Mouse (Mus musculus) midbrain, embryonic 14.5 days (tissue): Measurements from ENCODE around the gene Gm20517. TPM values are rescaled to one million over a fixed set of nuclear protein-coding genes. Genes with fewer than 3 reads are reported as not detected.

ENCODE experiments used
- ATAC-seq: fragments of 200-750 bp; cut with Nextera tagmentation; 2 replicates; pipeline ENCODE4 v1.8.0; 2017; ENCODE audit warnings: moderate number of reproducible peaks, moderate library complexity; ENCODE audit not compliant: low FRiP score, low TSS enrichment
- DNase-seq: peaks from one replicate; pipeline ENCODE4 v3.0.0-alpha.2; 2015
- H3K27ac ChIP-seq: fragments of 300-500 bp; sonication (generic); replicated peaks from 2 replicates; pipeline ENCODE4 v1.5.1; 2014; ENCODE audit warnings: mild to moderate bottlenecking, low read depth, low read length, moderate library complexity
- H3K27me3 ChIP-seq: fragments of 300-500 bp; sonication (generic); 2 replicates; pipeline ENCODE4 v1.6.1; 2014; ENCODE audit warnings: low read length, control low read depth, mixed read lengths; ENCODE audit not compliant: control insufficient read depth, insufficient read depth
- H3K36me3 ChIP-seq: fragments of 300-500 bp; sonication (generic); 2 replicates; pipeline ENCODE4 v1.6.1; 2014; ENCODE audit warnings: low read length, control low read depth; ENCODE audit not compliant: control insufficient read depth, insufficient read depth
- H3K4me1 ChIP-seq: fragments of 300-500 bp; sonication (generic); 2 replicates; pipeline ENCODE4 v1.6.1; 2014; ENCODE audit warnings: mild to moderate bottlenecking, antibody characterized with exemption, low read length, control low read depth; ENCODE audit not compliant: control insufficient read depth, insufficient read depth
- H3K4me2 ChIP-seq: fragments of 300-500 bp; sonication (generic); 2 replicates; pipeline ENCODE4 v1.6.1; 2014; ENCODE audit warnings: mild to moderate bottlenecking, low read length, moderate library complexity
- H3K4me3 ChIP-seq: fragments of 300-500 bp; sonication (generic); replicated peaks from 2 replicates; pipeline ENCODE4 v1.5.1; 2014; ENCODE audit warnings: low read depth, low read length
- H3K9ac ChIP-seq: fragments of 300-500 bp; sonication (generic); replicated peaks from 2 replicates; pipeline ENCODE4 v1.6.1; 2014; ENCODE audit warnings: mild to moderate bottlenecking, low read length, moderate library complexity
- H3K9me3 ChIP-seq: fragments of 300-500 bp; sonication (generic); 2 replicates; pipeline ENCODE4 v1.6.1; 2016; ENCODE audit warnings: low read length, control low read depth, mixed read lengths; ENCODE audit not compliant: control insufficient read depth
- WGBS: fragments of 180-500 bp; shearing (Covaris S2); extraction: QIAGEN DNeasy Blood & Tissue Kit; methylation state at CpG from one replicate; pipeline ENCODE4 v1.1.7; 2014; 5-methylcytosine and 5-hydroxymethylcytosine counted together
- polyA plus RNA-seq: library from polyadenylated mRNA; unstranded; fragments of >200 nt; fragmentation: Nextera tagmentation; extraction: Ambion mirVana; gene quantifications from 2 replicates; pipeline ENCODE4 v1.2.1, GENCODE M21; 2014

Gm20517 gene
- polyA plus RNA-seq, 1 experiment from 2014 or later, result 3.2 TPM

GRCm38 (mm10) chr17:47669166-47669565 lies 57.8 kb downstream of the Gm20517 start:
- H3K27ac ChIP-seq, result no peak overlapping the region
- 50% methylated on average over 4 of the region's 4 CpGs for WGBS
- peaks cover 14% of the 10 kb centered on the region for H3K36me3 ChIP-seq
- H3K4me2 ChIP-seq, result no peak overlapping the region
- no peak overlapping the region for H3K4me3 ChIP-seq
- H3K27me3 ChIP-seq, result 0 out of 2 replicates have a peak, but pooled peaks cover 3% of the 10 kb centered on the region
- peak; percentile 24 for DNase-seq
- peaks cover 15% of the 10 kb centered on the region; the same call in 1 of the 2 replicates for H3K4me1 ChIP-seq
- no peak for ATAC-seq
- no peaks in the 10 kb centered on the region for H3K9me3 ChIP-seq
- H3K9ac ChIP-seq, result no peak overlapping the region

GRCm38 (mm10) chr17:47671988-47672310 lies 60.6 kb downstream of the Gm20517 start:
- peaks cover 32% of the 10 kb centered on the region for H3K36me3 ChIP-seq
- H3K9ac ChIP-seq, result peak overlapping the region; percentile 43
- H3K4me2 ChIP-seq, result peak overlapping the region; percentile 56
- 15% methylated on average over 14 of the region's 14 CpGs for WGBS
- H3K27ac ChIP-seq, result no peak overlapping the region
- H3K9me3 ChIP-seq, result no peaks in the 10 kb centered on the region
- ATAC-seq (0 out of 2 replicates have a peak, but pooled peaks have one; percentile 6), DNase-seq (peak; percentile 43)
- peaks cover 15% of the 10 kb centered on the region; the same call in 1 of the 2 replicates for H3K4me1 ChIP-seq
- 0 out of 2 replicates have a peak, but pooled peaks cover 3% of the 10 kb centered on the region for H3K27me3 ChIP-seq
- peak overlapping the region; percentile 29 for H3K4me3 ChIP-seq

- WGBS, result 6% methylated on average over 61 of the region's 68 CpGs
- peak overlapping the region; percentile 43 for H3K9ac ChIP-seq
- H3K4me1 ChIP-seq, result peaks cover 15% of the 10 kb centered on the region; the same call in 1 of the 2 replicates
- H3K27ac ChIP-seq, result no peak overlapping the region
- no peaks in the 10 kb centered on the region for H3K9me3 ChIP-seq
- H3K27me3 ChIP-seq, result 0 out of 2 replicates have a peak, but pooled peaks cover 3% of the 10 kb centered on the region
- H3K36me3 ChIP-seq, result peaks cover 29% of the 10 kb centered on the region
- peak overlapping the region; percentile 29 for H3K4me3 ChIP-seq
- ATAC-seq (0 out of 2 replicates have a peak, but pooled peaks have one; percentile 27), DNase-seq (peak; percentile 80)
- peak overlapping the region; percentile 56 for H3K4me2 ChIP-seq
Measured at GRCm38 (mm10) chr17:47672311-47673111, 61.1 kb downstream of the Gm20517 start.

GRCm38 (mm10) chr17:47676581-47676980 lies 65.2 kb downstream of the Gm20517 start:
- DNase-seq (peak; percentile 91), ATAC-seq (no peak)
- peaks cover 62% of the 10 kb centered on the region for H3K36me3 ChIP-seq
- H3K9me3 ChIP-seq, result no peaks in the 10 kb centered on the region
- H3K4me1 ChIP-seq, result peaks cover 9% of the 10 kb centered on the region; the same call in 1 of the 2 replicates
- no peak overlapping the region for H3K4me2 ChIP-seq
- H3K4me3 ChIP-seq, result no peak overlapping the region
- H3K27ac ChIP-seq, result 0 out of 2 replicates have a peak overlapping the region, but pooled peaks have one; percentile 6
- H3K9ac ChIP-seq, result no peak overlapping the region; the same call in 1 of the 2 replicates
- WGBS, result 16% methylated on average over 9 of the region's 9 CpGs
- no peaks in the 10 kb centered on the region for H3K27me3 ChIP-seq

- H3K9ac ChIP-seq, result no peak overlapping the region
- no peak overlapping the region for H3K4me3 ChIP-seq
- peaks cover 71% of the 10 kb centered on the region for H3K36me3 ChIP-seq
- DNase-seq (no peak), ATAC-seq (no peak)
- H3K4me2 ChIP-seq, result no peak overlapping the region
- no peaks in the 10 kb centered on the region for H3K4me1 ChIP-seq
- 94% methylated on average over 5 of the region's 5 CpGs for WGBS
- H3K27ac ChIP-seq, result no peak overlapping the region
- no peaks in the 10 kb centered on the region for H3K27me3 ChIP-seq
- H3K9me3 ChIP-seq, result no peaks in the 10 kb centered on the region
Measured at GRCm38 (mm10) chr17:47678238-47678637, 66.8 kb downstream of the Gm20517 start.

GRCm38 (mm10) chr17:47678702-47679101 lies 67.3 kb downstream of the Gm20517 start:
- H3K4me3 ChIP-seq, result no peak overlapping the region
- DNase-seq (no peak), ATAC-seq (no peak)
- H3K9me3 ChIP-seq, result no peaks in the 10 kb centered on the region
- no peaks in the 10 kb centered on the region for H3K4me1 ChIP-seq
- WGBS, result 88% methylated on average over 5 of the region's 5 CpGs
- H3K27me3 ChIP-seq, result no peaks in the 10 kb centered on the region
- peaks cover 73% of the 10 kb centered on the region for H3K36me3 ChIP-seq
- H3K9ac ChIP-seq, result no peak overlapping the region
- H3K4me2 ChIP-seq, result no peak overlapping the region
- H3K27ac ChIP-seq, result no peak overlapping the region

GRCm38 (mm10) chr17:47682836-47683235 lies 71.4 kb downstream of the Gm20517 start:
- Histone ChIP-seq H3K4me3 (no peak overlapping the region), H3K36me3 (peaks cover 83% of the 10 kb centered on the region), H3K9ac (no peak overlapping the region), H3K4me1 (peaks cover 8% of the 10 kb centered on the region), H3K4me2 (no peak overlapping the region), H3K27ac (no peak overlapping the region), H3K9me3 (no peaks in the 10 kb centered on the region), H3K27me3 (no peaks in the 10 kb centered on the region)
- DNase-seq, result no peak
- 85% methylated on average over 4 of the region's 4 CpGs for WGBS
- ATAC-seq, result no peak

- no peaks in the 10 kb centered on the region for H3K9me3 ChIP-seq
- H3K4me3 ChIP-seq, result peak overlapping the region; percentile 63
- peak; percentile 92 for ATAC-seq
- H3K36me3 ChIP-seq, result peaks cover 38% of the 10 kb centered on the region
- H3K9ac ChIP-seq, result peak overlapping the region; percentile 83
- WGBS, result 2% methylated on average over 70 of the region's 70 CpGs
- H3K27ac ChIP-seq, result peak overlapping the region; percentile 86
- H3K27me3 ChIP-seq, result no peaks in the 10 kb centered on the region
- H3K4me2 ChIP-seq, result peak overlapping the region; percentile 84
- DNase-seq, result peak; percentile 99
- H3K4me1 ChIP-seq, result peaks cover 15% of the 10 kb centered on the region
Measured at GRCm38 (mm10) chr17:47687409-47688343, 76.3 kb downstream of the Gm20517 start.
